Mouse (Mus musculus): ENCODE results near the gene Hils1. TPM values are rescaled to one million over a fixed set of nuclear protein-coding genes. Genes with fewer than 3 reads are reported as not detected.
"Not testable (repeated sequence)": the region's sequence is repeated elsewhere in the genome, so short reads cannot be mapped to it uniquely, and the experiment has no call there.

Hils1 gene
- total RNA-seq, 2 experiments from 2014 or later, result not detected

- DNase-seq, result no peak
These were observed 36.9 kb downstream of the Hils1 start for GRCm38 (mm10) chr11:95004136-95004936.

GRCm38 (mm10) chr11:95004937-95005198 is 37.5 kb downstream of the Hils1 start:
- no peak for DNase-seq

- DNase-seq, result no peak
These were observed 38.6 kb downstream of the Hils1 start for GRCm38 (mm10) chr11:95006038-95006437.

GRCm38 (mm10) chr11:95006525-95007219 is 39.3 kb downstream of the Hils1 start:
- peak; percentile 86 to 93 for DNase-seq

GRCm38 (mm10) chr11:95007418-95007817 is 40.0 kb downstream of the Hils1 start:
- DNase-seq, result no peak

DNA sequence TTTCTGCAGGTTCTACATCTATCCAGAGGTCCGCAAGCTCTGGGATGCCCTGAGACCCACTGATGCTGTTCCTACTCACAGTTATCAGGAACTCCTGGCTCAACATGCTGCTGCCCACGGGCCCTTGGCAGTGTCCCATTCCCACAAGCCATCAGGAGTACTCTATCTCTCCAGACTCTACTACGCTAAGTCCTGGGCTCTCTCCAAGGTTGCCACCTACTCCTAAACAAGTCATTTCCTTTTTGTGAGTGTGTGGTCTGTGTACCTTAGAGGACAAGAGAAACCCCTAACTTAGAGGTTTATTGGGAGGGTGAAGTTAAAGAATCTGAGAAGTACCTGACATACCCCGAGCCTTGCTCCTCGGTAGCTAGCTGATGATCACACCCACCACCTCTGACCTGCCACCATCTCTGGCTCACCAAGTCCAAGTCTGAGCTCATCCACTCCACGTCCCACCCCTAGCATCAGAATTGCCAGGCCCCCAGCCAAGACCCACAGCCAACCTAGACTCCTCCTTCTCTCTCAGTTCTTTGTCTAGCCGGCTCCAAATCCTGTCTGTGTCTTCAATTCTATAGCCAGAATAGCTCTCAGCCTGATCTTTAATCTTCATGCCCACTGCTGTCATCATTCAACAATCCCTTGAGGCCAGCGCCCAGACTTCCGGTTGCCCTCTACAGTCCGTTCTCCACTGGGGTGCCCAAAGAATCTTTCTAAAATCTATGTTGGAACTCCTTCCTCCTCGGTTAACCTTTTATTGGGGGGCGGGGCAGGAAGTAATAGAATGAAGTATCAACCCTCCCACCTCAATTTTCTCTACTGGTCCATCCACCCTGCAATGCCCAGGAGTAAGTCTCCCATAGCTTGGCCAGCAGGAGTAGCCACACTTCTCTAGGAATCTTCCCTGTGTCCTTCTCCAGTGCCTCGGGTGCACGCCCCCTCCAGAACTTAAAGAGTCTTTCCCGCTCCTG is 41.6 kb downstream of the Hils1 start:
- DNase-seq, result no peak

GRCm38 (mm10) chr11:95009629-95010014 is 42.2 kb downstream of the Hils1 start, which contains the start of gene Samd14:
Gene Samd14 (plus strand): TSS chr11:95009879.
- DNase-seq, result peak; percentile 65 to 75

DNA sequence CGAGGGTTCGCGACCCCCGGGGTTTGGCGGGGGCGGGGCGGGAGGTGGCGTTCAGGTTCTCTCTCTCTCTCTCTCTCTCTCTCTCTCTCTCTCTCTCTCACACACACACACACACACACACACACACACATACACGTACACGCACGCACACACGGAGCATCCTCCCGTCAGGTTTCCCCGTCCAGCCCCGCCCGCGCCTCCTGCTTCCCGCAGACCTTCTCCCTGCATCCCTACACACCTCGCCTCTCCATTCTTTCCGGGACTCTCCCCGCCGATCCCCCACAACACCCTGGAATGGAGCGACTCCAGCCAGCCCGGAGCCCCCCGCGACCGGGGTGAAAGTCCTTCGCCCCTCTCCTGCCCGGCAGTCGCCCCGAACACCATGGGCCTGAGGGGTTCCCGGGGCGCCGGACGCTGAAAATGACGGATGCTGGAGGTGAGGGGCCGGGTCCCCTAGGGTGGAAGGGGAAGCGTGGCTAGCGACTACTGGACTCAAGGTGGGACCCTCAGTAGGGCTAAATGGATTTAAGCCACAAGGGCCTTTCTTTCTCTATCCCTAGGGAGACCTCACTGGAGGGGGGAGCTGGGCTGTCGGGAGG is 42.8 kb downstream of the Hils1 start:
- peak in 1 of 2 experiments; percentile 37 for DNase-seq

DNA sequence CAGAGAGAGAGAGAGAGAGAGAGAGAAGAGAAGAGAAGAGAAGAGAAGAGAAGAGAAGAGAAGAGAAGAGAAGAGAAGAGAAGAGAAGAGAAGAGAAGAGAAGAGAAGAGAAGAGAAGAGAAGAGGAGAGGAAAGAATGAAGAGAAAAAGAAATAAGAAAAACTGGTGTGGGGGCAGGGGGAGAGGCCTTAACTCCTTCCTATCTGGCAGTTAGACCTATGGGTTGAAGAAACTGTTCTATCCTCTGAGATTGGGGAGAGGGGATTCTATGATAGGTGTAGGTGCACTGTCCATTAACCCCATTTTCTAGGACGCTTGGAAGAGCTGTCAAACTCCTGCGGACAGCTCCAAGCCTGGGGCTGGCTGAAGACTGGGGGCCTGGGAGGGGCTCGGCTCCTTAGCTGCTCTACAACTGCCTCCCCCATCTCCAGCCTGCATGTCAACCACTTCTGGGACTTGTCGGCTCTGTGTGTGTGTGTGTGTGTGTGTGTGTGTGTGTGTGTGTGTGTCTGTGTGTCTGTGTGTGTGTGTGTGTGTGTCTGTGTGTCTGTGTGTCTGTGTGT is 43.5 kb downstream of the Hils1 start:
- not testable (repeated sequence) for DNase-seq

DNA sequence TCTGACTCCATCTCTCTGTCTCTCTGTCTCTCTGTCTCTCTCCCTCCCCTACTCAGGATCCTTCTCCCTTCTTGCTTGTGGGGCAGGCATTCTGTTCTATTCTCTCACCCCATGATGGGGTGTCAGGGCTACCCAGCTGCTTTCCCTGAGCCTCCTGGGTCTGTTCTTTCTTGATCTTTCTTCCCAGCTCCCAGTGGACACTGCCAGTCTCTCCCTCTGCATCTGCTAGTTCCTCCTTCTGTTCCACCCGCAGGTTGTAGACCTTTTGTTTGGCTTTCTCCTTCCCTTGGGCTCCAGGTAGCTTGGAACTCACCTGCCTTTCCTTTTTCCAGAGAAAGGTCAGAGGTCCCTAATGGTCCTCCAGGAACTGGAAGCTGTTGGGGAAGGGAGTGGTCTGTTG is 44.0 kb downstream of the Hils1 start:
- DNase-seq, result no peak

DNA sequence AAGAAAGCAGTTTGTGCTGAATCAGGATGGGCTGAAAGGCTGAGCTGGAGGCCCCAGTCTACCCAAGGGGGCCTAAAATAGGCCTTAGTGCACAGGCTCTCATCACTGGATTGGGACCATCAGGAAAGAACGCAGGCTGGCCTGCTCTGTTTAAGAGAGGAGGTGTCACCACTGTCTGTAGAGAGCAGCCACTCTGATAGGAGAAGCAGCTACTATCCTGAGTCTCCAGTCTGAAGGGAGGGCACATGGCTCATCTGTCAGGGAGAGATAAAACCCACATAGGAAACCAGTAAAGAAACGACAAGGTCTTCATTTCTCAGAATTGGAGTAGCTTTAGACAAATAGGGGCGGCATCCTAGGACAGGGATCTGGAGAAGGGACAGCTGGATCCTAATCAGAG is 44.7 kb downstream of the Hils1 start:
- no peak for DNase-seq

GRCm38 (mm10) chr11:95012487-95012886 is 45.1 kb downstream of the Hils1 start:
- no peak for DNase-seq

DNA sequence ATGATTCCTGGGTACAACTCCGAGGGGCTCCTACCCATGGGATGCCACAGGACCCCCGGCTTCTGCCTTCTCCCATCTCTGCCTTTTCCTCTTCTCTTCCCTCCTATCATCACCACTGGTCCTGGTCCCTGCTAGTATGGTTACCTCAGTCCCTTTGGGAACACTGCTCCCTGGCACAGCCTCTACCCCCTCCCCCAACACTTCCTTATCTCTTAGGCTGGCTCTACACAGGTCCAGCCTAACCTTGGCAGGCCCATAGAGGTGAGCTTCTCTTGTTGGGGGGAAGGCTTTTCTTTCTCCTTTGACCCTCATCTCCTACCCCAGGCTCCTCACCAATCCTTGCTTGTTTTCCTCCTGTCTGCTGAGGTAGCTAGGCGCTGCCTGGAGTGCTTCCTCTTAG is 48.1 kb downstream of the Hils1 start:
- no peak for DNase-seq

Other genes with a start within 250 kb of the Hils1 start
- under 1 TPM; 0.23 to 0.26 TPM for gene Cdc34b, start 225.8 kb upstream of the Hils1 start, total RNA-seq (2021)
- not detected for gene Tmem92, start 184.9 kb upstream of the Hils1 start, total RNA-seq (2021)
- gene Col1a1, start 31.4 kb upstream of the Hils1 start, total RNA-seq (2021), result 100 to 1,000 TPM; 111 to 222 TPM
- not detected for gene Sgca, start 8.7 kb downstream of the Hils1 start, total RNA-seq (2021)
- gene Ppp1r9b, start 23.4 kb downstream of the Hils1 start, total RNA-seq (2021), result 100 to 1,000 TPM; 119 to 120 TPM
- gene Samd14, start 42.3 kb downstream of the Hils1 start, total RNA-seq (2021), result 1 to 10 TPM; 3.2 to 3.4 TPM
- 100 to 1,000 TPM in 1 of 2 experiments, 10 to 100 TPM in 1; 70.0 to 103 TPM for gene Pdk2, start 73.8 kb downstream of the Hils1 start, total RNA-seq (2021)
- 10 to 100 TPM; 38.0 to 56.7 TPM for gene Itga3, start 109.2 kb downstream of the Hils1 start, total RNA-seq (2021)
- not detected for gene Dlx3, start 152.5 kb downstream of the Hils1 start, total RNA-seq (2021)
- gene Dlx4, start 178.7 kb downstream of the Hils1 start, total RNA-seq (2021), result not detected

Measured in adrenal gland, postnatal 36 days (tissue).